Mouse (Mus musculus) G1E (cell line): ENCODE results near the gene Pds5a. TPM values are rescaled to one million over a fixed set of nuclear protein-coding genes. Genes with fewer than 3 reads are reported as not detected.

Experiments used
- ATAC-seq: 2 replicates; pipeline ENCODE4 v1.8.0; 2016; ENCODE audit warnings: mild to moderate bottlenecking; ENCODE audit not compliant: insufficient number of reproducible peaks, poor library complexity, low FRiP score, severe bottlenecking; ENCODE audit errors: extremely low read depth
- DNase-seq: peaks from one replicate; pipeline ENCODE4 v3.0.0; 2012; ENCODE audit warnings: low spot score
- H3K27me3 ChIP-seq: 2 replicates; pipeline ENCODE4 v1.6.1; 2012; ENCODE audit warnings: mild to moderate bottlenecking, low read length, inconsistent platforms; ENCODE audit not compliant: insufficient read depth
- H3K36me3 ChIP-seq: replicated peaks from 2 replicates; pipeline ENCODE3; 2012; ENCODE audit warnings: mild to moderate bottlenecking, inconsistent platforms
- H3K4me1 ChIP-seq: 2 replicates; pipeline ENCODE4 v1.6.1; 2012; ENCODE audit warnings: low read depth, low read length, inconsistent platforms, mixed read lengths; ENCODE audit not compliant: insufficient read depth
- H3K4me3 ChIP-seq: 2 replicates; pipeline ENCODE4 v1.5.1; 2012; ENCODE audit warnings: low read depth, mild to moderate bottlenecking, inconsistent platforms, low read length, moderate library complexity, mixed read lengths
- H3K9me3 ChIP-seq: replicated peaks from 2 replicates; pipeline ENCODE4 v1.6.1; 2012; ENCODE audit warnings: inconsistent platforms
- CTCF ChIP-seq: IDR thresholded peaks from 2 replicates; pipeline ENCODE4 v1.5.1; 2012; ENCODE audit warnings: low read depth, low read length, inconsistent platforms, mixed read lengths
- GATA1 ChIP-seq: IDR thresholded peaks from 2 replicates; pipeline ENCODE4 v1.6.1; 2012; ENCODE audit warnings: borderline replicate concordance, low read length, inconsistent platforms, mixed read lengths
- GATA2 ChIP-seq: IDR thresholded peaks from 2 replicates; pipeline ENCODE4 v1.6.1; 2012; ENCODE audit warnings: low read depth, low read length, inconsistent platforms, borderline replicate concordance
- POLR2AphosphoS5 ChIP-seq: IDR thresholded peaks from 2 replicates; pipeline ENCODE4 v1.6.1; 2012; ENCODE audit warnings: low read depth, low read length, inconsistent platforms; ENCODE audit not compliant: insufficient replicate concordance
- TAL1 ChIP-seq: conservative IDR thresholded peaks from 2 replicates; pipeline ENCODE4 v1.6.1; 2012; ENCODE audit warnings: low read depth, low read length, inconsistent platforms, mixed read lengths
- polyA plus RNA-seq: library from polyadenylated mRNA; stranded (reverse); fragments of >175 nt; gene quantifications from 2 replicates; pipeline ENCODE4 v1.2.3, GENCODE M21; 2012
- total RNA-seq, 2 experiments: library from RNA; stranded (forward) in 1 of 2; stranded (reverse) in 1 of 2; fragments of 200-1000 nt in 1 of 2; fragments of >200 nt in 1 of 2; fragmentation: Nextera tagmentation in 1 of 2; gene quantifications; 2 replicates each; pipeline ENCODE4 v1.2.3; 2014 to 2017

Pds5a gene
- total and polyA plus RNA-seq, 3 experiments: 22.9 to 441 (median 434) TPM

- DNase-seq (no peak), ATAC-seq (peak; percentile 8; the same call in 1 of the 2 replicates)
- Histone ChIP-seq H3K4me1 (peaks cover 29% of the 10 kb centered on the region), H3K36me3 (peaks cover 61% of the 10 kb centered on the region), H3K9me3 (no peaks in the 10 kb centered on the region), H3K27me3 (no peaks in the 10 kb centered on the region), H3K4me3 (no peak overlapping the region)
- no peak for TF ChIP-seq CTCF
- no peak for TF ChIP-seq POLR2AphosphoS5
- no peak for TF ChIP-seq GATA1
- TF ChIP-seq TAL1: no peak
- TF ChIP-seq GATA2: no peak
These were observed 141.0 kb downstream of the Pds5a start for GRCm38 (mm10) chr5:65557109-65557508.

Other genes starting within 250 kb of the Pds5a start
- gene Gm43552, start 205.4 kb downstream of the Pds5a start, total RNA-seq (2014; fragmentation: Nextera tagmentation): not detected in 2 replicates
- not detected in 2 replicates for gene Gm43552, start 205.4 kb downstream of the Pds5a start, total RNA-seq (2017)
- 11.5 and 17.8 TPM in 2 replicates for gene Gm43552, start 205.4 kb downstream of the Pds5a start, polyA plus RNA-seq
- gene Smim14, start 161.1 kb downstream of the Pds5a start, total RNA-seq (2014; fragmentation: Nextera tagmentation): 40.1 and 52.3 TPM in 2 replicates
- gene Smim14, start 161.1 kb downstream of the Pds5a start, total RNA-seq (2017): 61.6 and 64.6 TPM in 2 replicates
- gene Smim14, start 161.1 kb downstream of the Pds5a start, polyA plus RNA-seq: 9.2 and 10.6 TPM in 2 replicates
- 128 and 149 TPM in 2 replicates for gene Ube2k, start 161.0 kb downstream of the Pds5a start, total RNA-seq (2014; fragmentation: Nextera tagmentation)
- 31.5 and 42.8 TPM in 2 replicates for gene Ube2k, start 161.0 kb downstream of the Pds5a start, total RNA-seq (2017)
- 112 and 146 TPM in 2 replicates for gene Ube2k, start 161.0 kb downstream of the Pds5a start, polyA plus RNA-seq
- gene N4bp2, start 65.2 kb upstream of the Pds5a start, total RNA-seq (2014; fragmentation: Nextera tagmentation): 182 and 208 TPM in 2 replicates
- gene N4bp2, start 65.2 kb upstream of the Pds5a start, total RNA-seq (2017): 83.1 and 96.7 TPM in 2 replicates
- gene N4bp2, start 65.2 kb upstream of the Pds5a start, polyA plus RNA-seq: 31.8 and 32.1 TPM in 2 replicates
- gene Rhoh, start 162.9 kb upstream of the Pds5a start, total RNA-seq (2014; fragmentation: Nextera tagmentation): not detected in 2 replicates
- 0.12 and 0.49 TPM in 2 replicates for gene Rhoh, start 162.9 kb upstream of the Pds5a start, total RNA-seq (2017)
- not detected in 2 replicates for gene Rhoh, start 162.9 kb upstream of the Pds5a start, polyA plus RNA-seq
- gene Chrna9, start 236.6 kb upstream of the Pds5a start, total RNA-seq (2014; fragmentation: Nextera tagmentation): not detected in 2 replicates
- 0.16 TPM in 1 of 2 replicates, not detected in the other for gene Chrna9, start 236.6 kb upstream of the Pds5a start, total RNA-seq (2017)
- gene Chrna9, start 236.6 kb upstream of the Pds5a start, polyA plus RNA-seq: not detected in 2 replicates